Comparison of ENCODE assay signal across 18 mouse cellular contexts in genomic region chr3:118189382-118189781, GRCm38 (mm10).
DNase-seq lines count a peak whose midpoint lies in the region; ATAC-seq and TF ChIP-seq lines count a peak whose summit lies in the region.
"Had no signal": no experiment of that assay in that cellular context is flagged by ENCODE, and none has a peak within 500 bp of the region (broad histone marks: within the 10 kb centered on the region; RNA-seq: fewer than 3 reads in every experiment).

No protein-coding gene starts in this region.

- H3K4me1 ChIP-seq in lung, embryonic 14.5 days (ENCODE audit: insufficient read depth) = no peaks in the 10 kb centered on the region
- 0 out of 2 replicates have a peak, but pooled peaks cover 4% of the 10 kb centered on the region for H3K4me1 ChIP-seq in heart, postnatal 0 days (ENCODE audit: control insufficient read depth, insufficient read depth)
- H3K4me1 ChIP-seq in liver, embryonic 12.5 days = no peaks in the 10 kb centered on the region
- H3K4me1 ChIP-seq: hindbrain, embryonic 10.5 days; limb, embryonic 10.5 days; liver, embryonic 13.5 days; neural tube, embryonic 12.5 days had no signal

- no peaks in the 10 kb centered on the region for H3K9me3 ChIP-seq in lung, embryonic 14.5 days (ENCODE audit: low read depth, low read length)
- no peaks in the 10 kb centered on the region for H3K9me3 ChIP-seq in heart, postnatal 0 days (replicated peaks; ENCODE audit: control insufficient read depth, low read length)
- no peaks in the 10 kb centered on the region for H3K9me3 ChIP-seq in liver, embryonic 12.5 days (replicated peaks)
- H3K9me3 ChIP-seq: hindbrain, embryonic 10.5 days; limb, embryonic 10.5 days; liver, embryonic 13.5 days; neural tube, embryonic 12.5 days had no signal

- no peak overlapping the region for H3K27ac ChIP-seq in lung, embryonic 14.5 days (ENCODE audit: low read depth)
- H3K27ac ChIP-seq in heart, postnatal 0 days (ENCODE audit: low read depth) = no peak overlapping the region
- no peak overlapping the region for H3K27ac ChIP-seq in liver, embryonic 12.5 days
- H3K27ac ChIP-seq: hindbrain, embryonic 10.5 days; limb, embryonic 10.5 days; liver, embryonic 13.5 days; neural tube, embryonic 12.5 days had no signal

- ATAC-seq in lung, embryonic 14.5 days (ENCODE audit: insufficient read depth) = no peak
- no peak for ATAC-seq in heart, postnatal 0 days (ENCODE audit: insufficient read depth, low read depth)
- ATAC-seq in liver, embryonic 12.5 days = no peak
- ATAC-seq: midbrain, embryonic 16.5 days had no signal

- DNase-seq in heart, adult 11 months = peak; percentile 83
- DNase-seq in heart, postnatal 25 days (ENCODE audit: low spot score) = no peak
- DNase-seq in lung, embryonic 14.5 days = peak; percentile 75
- no peak for DNase-seq in lung, postnatal 36 days
- peak; percentile 49 for DNase-seq in MN1 (ENCODE audit: low spot score)
- DNase-seq in heart, postnatal 0 days (ENCODE audit: low spot score) = peak; percentile 16
- no peak for DNase-seq in urinary bladder, postnatal 4 days (ENCODE audit: low spot score in 2 of 2)
- DNase-seq: adrenal gland, postnatal 14 days; gastrocnemius, postnatal 14 days; kidney, postnatal 36 days; layer of hippocampus, postnatal 36 days; liver, embryonic 13.5 days; thymus, adult 18-20 months had no signal

- no peak for TF ChIP-seq EP300 in heart, postnatal 0 days (IDR thresholded peaks at IDR 0.05; ENCODE audit: low read depth)

- no peak overlapping the region for H3K9ac ChIP-seq in lung, embryonic 14.5 days
- no peak overlapping the region for H3K9ac ChIP-seq in heart, postnatal 0 days (replicated peaks; ENCODE audit: low read depth, low read length)
- H3K9ac ChIP-seq in liver, embryonic 12.5 days = no peak overlapping the region
- H3K9ac ChIP-seq: liver, embryonic 13.5 days; neural tube, embryonic 12.5 days had no signal

- no peaks in the 10 kb centered on the region for H3K36me3 ChIP-seq in lung, embryonic 14.5 days (ENCODE audit: insufficient read depth)
- no peaks in the 10 kb centered on the region for H3K36me3 ChIP-seq in heart, postnatal 0 days (replicated peaks; ENCODE audit: control insufficient read depth, insufficient read depth, low read length)
- no peaks in the 10 kb centered on the region for H3K36me3 ChIP-seq in liver, embryonic 12.5 days
- H3K36me3 ChIP-seq: hindbrain, embryonic 10.5 days; limb, embryonic 10.5 days; liver, embryonic 13.5 days; neural tube, embryonic 12.5 days had no signal

- intact Hi-C loops in heart, postnatal 25 days (cut with DNase I) = no loop called here

- no peaks in the 10 kb centered on the region for H3K27me3 ChIP-seq in lung, embryonic 14.5 days (ENCODE audit: insufficient read depth, low read length)
- H3K27me3 ChIP-seq in heart, postnatal 0 days (ENCODE audit: control insufficient read depth, insufficient read depth, low read length) = no peaks in the 10 kb centered on the region
- H3K27me3 ChIP-seq in liver, embryonic 12.5 days (replicated peaks) = no peaks in the 10 kb centered on the region
- H3K27me3 ChIP-seq: liver, embryonic 13.5 days; neural tube, embryonic 12.5 days had no signal

- H3K4me3 ChIP-seq in lung, embryonic 14.5 days (ENCODE audit: low read depth, low read length) = no peak overlapping the region
- no peak overlapping the region for H3K4me3 ChIP-seq in heart, postnatal 0 days (ENCODE audit: low read depth, low read length)
- H3K4me3 ChIP-seq in liver, embryonic 12.5 days = no peak overlapping the region
- H3K4me3 ChIP-seq: hindbrain, embryonic 10.5 days; limb, embryonic 10.5 days; liver, embryonic 13.5 days; neural tube, embryonic 12.5 days had no signal

- no peak for TF ChIP-seq CTCF in lung, embryonic 14.5 days (IDR thresholded peaks at IDR 0.05; ENCODE audit: low read depth)
- TF ChIP-seq CTCF in heart, postnatal 0 days (IDR thresholded peaks at IDR 0.05; ENCODE audit: low read depth) = no peak

- no peak overlapping the region for H3K4me2 ChIP-seq in lung, embryonic 14.5 days
- no peak overlapping the region for H3K4me2 ChIP-seq in heart, postnatal 0 days (ENCODE audit: low read depth, low read length)
- no peak overlapping the region for H3K4me2 ChIP-seq in liver, embryonic 12.5 days
- H3K4me2 ChIP-seq: liver, embryonic 13.5 days; neural tube, embryonic 12.5 days had no signal

Comparison
In these comparisons a context has a peak if more than half of its experiments do, and no peak if none do; other contexts are left out.
1. DNase-seq: peak in heart, adult 11 months (single experiment), lung, embryonic 14.5 days (single experiment), MN1 (single experiment) and heart, postnatal 0 days (single experiment); none in heart, postnatal 25 days (single experiment), lung, postnatal 36 days (single experiment) and urinary bladder, postnatal 4 days (0 of 2).